Mouse (Mus musculus): ENCODE results near the gene Yjefn3.
"Not testable (repeated sequence)": the region's sequence is repeated elsewhere in the genome, so short reads cannot be mapped to it uniquely, and the experiment has no call there.

Gene Yjefn3

DNA sequence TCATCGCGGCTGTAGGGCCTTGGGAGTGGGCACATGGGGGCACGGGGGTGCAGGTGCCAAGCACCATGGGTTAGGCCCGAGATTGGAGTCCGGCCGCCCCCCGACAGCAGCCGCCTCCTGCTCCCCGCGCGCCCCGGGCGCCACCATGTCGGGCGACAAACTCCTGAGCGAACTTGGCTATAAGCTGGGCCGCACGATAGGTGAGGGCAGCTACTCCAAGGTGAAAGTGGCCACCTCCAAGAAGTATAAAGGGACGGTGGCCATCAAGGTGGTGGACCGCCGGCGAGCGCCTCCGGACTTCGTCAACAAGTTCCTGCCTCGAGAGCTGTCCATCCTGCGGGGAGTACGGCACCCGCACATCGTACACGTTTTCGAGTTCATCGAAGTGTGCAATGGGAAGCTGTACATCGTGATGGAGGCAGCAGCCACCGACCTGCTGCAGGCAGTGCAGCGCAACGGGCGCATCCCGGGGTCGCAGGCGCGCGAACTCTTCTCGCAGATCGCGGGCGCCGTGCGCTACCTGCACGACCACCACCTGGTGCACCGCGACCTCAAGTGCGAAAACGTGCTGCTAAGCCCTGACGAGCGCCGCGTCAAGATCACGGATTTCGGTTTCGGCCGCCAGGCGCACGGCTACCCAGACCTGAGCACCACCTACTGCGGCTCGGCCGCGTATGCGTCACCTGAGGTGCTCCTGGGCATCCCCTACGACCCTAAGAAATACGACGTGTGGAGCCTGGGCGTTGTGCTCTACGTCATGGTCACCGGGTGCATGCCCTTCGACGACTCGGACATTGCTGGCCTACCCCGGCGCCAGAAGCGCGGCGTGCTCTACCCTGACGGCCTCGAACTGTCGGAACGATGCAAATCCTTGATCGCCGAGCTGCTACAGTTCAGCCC is at the start of gene Yjefn3, which contains the start of the genes Tssk6 and Ndufa13:
Gene Yjefn3 (minus strand): TSS at position 550 of the 900 bp plus-strand sequence.
Gene Tssk6 (plus strand): TSS at position 22 of the 900 bp plus-strand sequence.
Gene Ndufa13 (minus strand): TSS at position 396 of the 900 bp plus-strand sequence.
- DNase-seq (ENCODE audit: low read depth, low spot score) = peak; percentile 66

DNA sequence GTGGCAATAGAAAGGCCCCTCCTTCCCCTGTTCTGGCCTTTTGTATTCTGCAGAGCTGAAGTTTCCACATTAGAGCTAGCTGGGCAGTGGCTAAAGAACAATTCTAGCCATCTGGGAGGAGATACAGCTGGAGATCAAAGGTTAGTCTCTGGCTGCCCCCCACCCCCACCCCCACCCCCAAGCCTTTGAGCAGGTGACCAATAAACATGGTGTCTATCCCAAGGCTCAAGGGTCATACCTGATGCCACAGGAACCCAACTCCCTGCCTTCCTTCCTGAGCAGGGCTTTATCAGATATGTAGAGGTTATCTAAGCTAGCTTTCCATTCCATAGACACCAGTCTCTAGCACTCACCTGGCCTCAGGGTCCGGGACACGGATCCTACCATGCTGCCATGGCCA is 47.8 kb upstream of the Yjefn3 start:
- no peak for DNase-seq (ENCODE audit: low read depth, low spot score)

DNA sequence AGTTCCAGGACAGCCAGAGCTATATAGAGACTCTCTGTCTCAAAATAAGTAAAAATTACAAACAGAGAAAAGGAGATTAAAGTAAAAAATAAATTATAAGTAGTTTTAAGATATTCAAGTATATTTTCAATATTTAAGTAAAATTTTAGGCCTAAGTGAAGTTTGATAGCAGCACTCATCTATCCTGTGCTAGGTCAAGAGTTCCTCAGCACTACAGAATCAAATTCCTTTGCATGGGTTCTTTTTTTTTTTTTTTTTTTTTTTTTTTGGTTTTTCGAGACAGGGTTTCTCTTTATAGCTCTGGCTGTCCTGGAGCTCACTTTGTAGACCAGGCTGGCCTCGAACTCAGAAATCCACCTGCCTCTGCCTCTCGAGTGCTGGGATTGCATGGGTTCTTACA is 40.0 kb upstream of the Yjefn3 start:
- not testable (repeated sequence) for DNase-seq (ENCODE audit: low read depth, low spot score)

DNA sequence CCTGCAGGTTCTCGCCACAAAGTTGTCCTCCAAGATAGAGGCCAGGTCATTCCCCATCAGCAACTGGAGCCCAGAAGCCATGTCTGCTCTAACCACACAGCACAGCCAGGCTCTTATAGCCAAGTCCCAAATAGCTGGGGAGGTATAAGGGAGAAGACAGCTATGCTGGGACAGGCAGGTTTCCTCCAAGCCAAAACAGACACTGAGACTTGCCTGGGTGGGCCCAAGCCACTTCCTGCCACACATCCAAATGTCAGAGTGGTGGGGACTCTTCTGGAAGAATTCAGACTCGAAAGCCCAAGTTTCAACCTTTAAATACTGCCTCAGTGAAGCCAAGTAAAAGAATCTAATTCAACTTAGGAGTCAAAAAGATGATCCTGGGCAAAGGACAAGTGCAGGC is 37.9 kb upstream of the Yjefn3 start:
- DNase-seq (ENCODE audit: low read depth, low spot score) = no peak

DNA sequence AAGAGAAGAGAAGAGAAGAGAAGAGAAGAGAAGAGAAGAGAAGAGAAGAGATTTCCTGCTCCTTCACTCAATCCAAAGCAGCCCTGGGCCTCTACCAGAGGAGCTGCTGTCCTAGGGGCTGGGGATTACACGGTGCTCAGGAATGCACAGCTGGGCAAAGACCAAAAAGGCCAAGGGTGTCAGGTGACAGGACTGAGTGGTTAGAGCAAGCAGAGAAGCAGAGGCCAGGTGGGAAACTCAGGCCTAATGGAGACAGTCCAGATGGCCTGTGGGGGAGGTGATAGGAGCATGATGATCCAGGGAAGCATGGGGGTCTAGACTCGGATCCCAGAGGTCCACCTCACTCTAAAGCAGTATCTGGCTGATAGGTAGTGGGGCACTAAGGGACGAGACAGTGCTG is 37.1 kb upstream of the Yjefn3 start:
- DNase-seq (ENCODE audit: low read depth, low spot score) = peak; percentile 67

DNA sequence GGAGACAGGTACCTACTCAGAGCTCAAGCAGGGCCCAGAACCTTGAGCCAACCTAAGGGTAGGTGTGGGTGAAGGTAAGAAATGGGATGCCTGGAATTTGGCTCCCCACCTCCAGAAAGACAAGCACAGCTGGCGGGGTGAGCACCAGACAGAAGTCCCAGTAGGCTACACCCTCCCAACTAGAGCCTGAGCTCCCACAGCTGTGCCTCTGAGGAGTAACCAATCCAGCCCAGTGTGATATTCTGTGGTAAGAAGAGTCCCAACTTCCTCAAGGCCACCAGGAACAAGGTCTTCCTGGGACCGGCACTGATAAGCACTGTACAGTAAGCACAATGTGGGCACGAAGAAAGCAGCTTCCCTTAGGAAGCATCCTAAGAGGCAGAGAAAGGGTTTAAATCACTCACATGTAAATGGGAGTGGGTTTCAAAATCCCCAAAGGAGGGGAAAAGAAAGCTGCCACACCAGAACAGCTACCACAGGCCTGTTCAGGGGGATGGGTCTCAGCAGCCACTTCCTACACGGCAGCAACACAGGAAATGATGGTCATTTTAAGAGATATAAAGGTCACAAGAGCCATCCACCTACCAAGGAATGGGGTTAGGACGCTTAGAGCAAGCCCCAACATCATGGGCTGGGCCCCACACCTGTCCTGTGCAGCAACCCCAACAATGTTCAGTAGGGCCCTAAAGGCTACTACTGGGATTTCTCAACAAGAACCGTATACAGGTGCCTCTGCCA is 35.9 kb upstream of the Yjefn3 start:
- peak; percentile 50 for DNase-seq (ENCODE audit: low read depth, low spot score)

DNA sequence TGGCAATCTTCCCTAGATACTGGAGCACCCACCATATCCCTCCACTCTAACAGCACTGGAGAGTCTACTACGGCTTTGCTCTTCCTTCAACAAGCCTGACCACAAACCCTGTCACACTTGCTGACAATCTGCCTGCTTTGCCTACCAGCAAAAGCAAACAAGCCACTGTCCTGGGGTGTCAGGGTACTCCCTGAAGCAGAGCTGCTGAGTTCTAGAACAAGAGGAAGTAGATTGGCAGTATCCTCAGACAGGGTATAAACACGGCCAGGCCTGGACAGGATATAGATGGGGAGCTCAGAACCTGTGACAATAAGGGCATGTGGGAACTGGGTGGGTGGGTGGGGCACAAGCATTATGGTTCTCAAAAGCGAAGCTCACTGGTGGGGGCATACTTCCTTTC is 35.0 kb upstream of the Yjefn3 start:
- no peak for DNase-seq (ENCODE audit: low read depth, low spot score)

DNA sequence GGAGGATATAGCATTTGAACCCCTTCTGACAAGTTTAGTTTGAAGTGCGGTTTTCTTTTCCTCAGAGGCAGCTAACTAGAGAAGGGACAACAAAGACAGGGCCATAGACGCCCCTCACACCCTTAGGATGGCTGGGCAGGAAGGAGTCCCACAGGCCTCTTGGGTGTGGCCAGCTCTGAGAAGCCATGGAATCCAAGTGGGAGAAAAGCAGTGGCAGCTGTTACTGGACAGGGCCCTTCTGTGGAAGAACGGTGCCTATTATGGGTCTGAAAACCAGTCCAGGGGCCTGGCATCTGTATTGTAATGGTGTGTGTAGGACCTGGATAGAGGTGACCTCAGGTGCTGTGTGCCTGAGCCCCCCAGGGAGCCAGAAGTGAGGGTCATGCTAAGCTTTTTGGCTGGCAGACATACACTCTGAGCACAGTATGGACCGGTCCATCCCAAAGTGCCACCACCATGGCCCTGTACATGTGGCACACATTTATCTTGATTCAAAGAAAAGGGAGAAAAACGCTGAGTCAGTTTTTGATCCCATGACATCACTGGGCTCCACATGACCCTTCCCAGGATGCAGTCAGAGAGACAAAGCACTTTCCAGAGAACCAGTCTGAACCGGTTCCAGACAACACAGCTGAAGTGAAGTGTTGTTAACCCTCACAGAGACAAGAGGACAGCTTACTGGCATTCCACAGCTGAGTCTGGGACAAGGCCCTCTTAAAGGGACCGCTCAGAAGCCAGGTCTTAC is 33.7 kb upstream of the Yjefn3 start:
- peak; percentile 100 for DNase-seq (ENCODE audit: low read depth, low spot score)

DNA sequence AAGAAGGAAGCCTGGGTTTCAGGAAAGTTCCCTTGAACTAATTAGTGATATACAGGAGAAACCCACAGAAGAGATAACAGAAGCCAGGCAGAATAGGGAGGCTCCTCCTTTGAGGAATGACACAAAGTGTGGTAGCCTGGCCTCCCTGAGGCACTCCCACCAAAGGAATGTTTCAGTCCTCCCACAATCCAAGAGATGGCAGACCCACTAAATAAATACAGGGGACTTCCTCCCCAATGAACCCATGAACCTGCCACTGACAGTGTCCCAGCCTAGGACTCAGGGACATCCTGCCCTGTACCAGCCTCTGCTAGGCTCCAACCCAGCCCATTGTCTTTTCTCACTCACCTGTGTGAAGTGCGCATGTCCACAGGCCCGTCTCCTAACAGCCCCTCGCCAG is 32.9 kb upstream of the Yjefn3 start:
- DNase-seq (ENCODE audit: low read depth, low spot score) = peak; percentile 80

DNA sequence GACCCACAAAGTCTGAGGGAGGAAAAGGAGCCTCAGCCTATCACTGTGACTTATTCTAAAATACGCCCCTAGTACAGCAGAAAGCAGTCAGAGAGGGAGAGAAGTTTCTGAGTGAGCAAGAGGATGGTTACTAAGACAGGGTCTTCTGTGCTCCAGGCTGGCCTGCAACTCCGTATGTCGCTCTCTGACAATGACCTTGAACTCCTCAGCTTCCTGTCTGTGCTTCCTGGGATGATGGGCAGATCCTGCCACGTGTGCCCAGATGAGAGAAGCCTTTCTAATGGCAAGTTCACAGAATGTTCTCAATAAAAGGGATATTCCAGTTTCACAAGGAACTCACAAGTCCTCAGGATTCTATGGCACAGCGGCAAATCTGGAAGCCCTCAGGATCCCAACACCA is 32.1 kb upstream of the Yjefn3 start:
- peak; percentile 69 for DNase-seq (ENCODE audit: low read depth, low spot score)

DNA sequence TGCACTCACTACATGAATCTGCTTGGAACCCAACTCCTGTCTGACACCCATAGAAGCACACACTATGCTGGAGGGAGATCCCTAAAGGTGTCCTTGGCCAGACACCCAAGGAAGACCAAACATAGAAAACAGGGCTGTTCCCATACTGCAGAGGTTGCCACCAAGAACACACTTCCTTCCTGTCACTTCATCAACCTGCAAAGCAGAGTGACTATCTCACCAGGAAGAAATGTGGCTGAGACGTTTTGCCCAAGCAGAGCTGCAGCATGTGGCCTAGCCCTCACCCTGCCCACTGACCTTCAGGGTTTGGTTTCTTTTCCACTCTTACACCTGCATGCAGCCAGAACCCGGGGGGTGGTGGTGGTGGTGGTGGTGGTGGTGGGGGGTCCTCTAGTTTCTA is 31.3 kb upstream of the Yjefn3 start:
- DNase-seq (ENCODE audit: low read depth, low spot score) = no peak

DNA sequence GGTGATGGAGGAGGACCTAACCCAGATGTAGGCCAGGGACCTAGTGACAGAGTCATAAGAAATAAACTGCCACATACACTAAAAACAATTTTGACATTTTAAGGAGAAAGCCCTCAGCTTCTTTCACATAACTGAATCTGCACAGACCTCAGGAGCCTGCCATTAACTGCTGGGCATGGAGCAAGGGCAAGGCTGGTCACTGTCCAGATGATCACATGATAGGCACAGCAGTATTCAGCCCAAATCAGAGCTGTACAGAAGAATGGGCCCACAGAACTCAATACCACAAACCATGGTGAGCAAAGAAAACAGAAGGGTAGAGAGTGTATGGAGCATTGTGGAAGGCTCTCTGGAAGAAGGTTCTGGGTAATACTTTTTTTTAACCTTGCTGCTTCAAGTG is 24.4 kb upstream of the Yjefn3 start:
- no peak for DNase-seq (ENCODE audit: low read depth, low spot score)

DNA sequence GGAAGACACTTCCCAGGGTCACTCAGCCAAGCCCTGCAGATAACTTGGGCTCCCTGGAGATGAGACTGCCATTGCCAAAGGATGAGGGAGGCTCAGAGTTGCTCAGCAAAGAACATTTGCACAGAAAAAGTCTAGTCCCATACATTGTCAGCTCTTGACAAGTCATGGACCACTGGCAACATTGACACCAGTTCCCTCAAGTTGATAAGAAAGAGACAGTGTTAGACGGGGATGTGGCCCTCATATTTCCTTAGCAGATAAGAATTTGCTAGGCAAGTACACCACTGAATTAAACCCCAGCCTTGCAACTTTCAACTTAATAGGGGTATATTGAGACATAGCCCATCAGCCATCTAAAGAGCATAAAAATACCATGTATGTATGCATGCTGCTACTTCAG is 21.5 kb upstream of the Yjefn3 start:
- no peak for DNase-seq (ENCODE audit: low read depth, low spot score)

DNA sequence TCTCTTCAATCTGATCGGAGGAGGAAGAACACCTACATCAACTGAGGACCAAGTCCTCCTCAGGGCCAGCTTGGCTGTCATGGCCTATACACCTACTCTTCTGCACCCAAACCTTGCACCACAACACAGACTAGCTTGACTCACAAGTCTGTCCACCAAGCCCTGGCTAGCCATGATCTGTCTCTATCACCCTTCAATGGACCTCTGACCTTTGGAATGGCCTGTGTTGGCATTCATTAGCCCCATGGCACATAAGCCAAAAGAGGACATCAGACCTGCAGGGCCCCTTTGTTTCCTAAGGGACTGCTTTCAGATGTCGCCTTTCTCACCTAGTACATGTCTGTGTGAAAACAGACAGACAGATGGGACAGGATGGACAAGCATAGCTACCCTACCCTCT is 18.6 kb upstream of the Yjefn3 start:
- DNase-seq (ENCODE audit: low read depth, low spot score) = no peak

DNA sequence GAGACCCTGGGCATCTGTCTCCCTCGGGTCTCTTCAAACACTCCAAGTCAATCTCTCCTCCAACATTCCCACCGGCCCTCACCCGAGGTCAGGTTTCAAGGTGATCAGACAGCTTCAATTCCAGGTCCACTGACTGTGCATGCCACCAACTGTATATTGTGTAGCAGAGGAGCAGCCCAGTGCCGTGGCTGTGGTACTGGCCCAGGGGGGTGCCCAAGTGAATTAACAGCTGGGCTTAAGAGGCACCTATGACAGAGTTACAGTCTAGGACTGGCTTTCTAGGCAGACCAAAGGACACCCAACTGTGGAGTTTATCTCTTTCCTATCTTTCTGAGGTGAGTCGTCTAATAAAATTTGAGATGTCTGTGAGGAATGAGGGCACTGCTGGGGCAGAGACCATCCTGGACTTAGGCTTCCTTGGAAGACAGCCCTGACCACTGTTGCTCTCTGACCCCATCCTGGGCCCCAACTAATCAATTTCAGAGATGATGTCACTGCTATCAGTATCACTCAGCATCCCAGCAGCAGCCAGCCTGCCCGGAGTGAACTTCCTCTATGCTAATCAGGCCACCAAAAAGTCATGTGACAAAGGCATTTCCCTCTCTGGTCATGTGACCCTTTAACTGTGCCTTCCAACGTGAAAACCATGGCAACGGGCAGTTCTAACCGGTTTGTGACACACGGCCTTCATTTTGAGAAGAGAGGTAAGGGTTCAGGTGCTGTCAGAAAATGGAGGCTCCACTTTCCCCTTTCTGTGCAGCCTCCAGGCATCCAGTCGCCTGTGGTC is 17.6 kb upstream of the Yjefn3 start:
- peak; percentile 99 for DNase-seq (ENCODE audit: low read depth, low spot score)

DNA sequence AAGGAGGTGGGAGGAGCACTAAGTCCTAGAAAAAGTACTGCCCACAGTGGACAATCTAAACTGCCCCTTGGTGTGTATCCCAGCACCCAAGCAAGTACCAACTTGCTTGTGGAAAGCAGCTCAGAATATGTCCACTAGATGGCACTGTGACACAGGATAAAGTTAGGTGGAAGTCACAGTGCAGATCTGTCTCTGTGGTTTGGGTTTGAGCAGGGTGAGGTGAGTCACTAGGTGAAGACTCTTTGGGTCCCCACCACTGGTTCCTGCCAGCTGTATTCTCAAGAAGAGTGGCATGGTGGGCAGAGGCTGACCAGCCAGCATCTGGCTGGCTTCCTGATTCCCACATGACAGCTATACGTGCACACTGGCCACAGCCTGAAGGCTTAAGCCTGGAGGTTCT is 16.5 kb upstream of the Yjefn3 start:
- peak; percentile 96 for DNase-seq (ENCODE audit: low read depth, low spot score)

DNA sequence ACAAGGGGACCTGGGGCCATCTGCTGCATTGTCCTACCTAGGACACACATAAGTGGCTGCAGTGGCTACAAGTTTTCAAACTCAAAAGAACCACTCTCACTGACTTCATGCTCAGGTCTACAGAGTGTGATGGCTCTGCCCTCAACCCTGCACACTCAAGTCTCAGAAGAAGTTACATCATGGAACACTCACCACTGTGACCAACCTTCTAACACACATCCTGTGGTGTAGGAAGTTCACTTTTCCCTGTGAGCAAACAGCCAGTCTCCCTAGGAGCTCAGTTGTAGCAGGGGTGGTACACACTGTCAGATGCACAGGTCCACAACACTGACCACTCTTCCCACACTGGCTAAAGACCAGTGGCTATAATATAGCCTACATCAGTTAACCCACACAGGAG is 16.0 kb upstream of the Yjefn3 start:
- no peak for DNase-seq (ENCODE audit: low read depth, low spot score)

DNA sequence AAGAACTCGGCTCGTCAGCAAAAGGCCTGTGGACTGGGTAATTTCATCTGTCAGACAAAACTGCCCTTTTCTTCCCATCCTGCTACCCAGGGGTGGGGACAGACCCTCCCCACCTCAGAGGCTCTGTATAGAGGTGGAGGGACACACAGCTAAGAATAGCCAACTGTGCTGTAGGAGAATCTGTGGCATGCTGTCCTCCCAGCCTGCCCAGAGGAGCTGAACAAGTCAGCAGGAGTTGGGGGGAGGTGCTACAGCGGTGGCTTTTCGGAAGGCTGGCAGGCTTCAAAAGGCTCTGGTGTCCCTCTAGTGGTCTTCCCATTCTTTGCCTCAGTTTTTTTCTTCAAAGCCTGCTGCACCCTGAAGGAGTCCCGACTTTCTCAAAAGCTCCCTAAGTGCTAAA is 13.2 kb upstream of the Yjefn3 start:
- DNase-seq (ENCODE audit: low read depth, low spot score) = peak; percentile 69

DNA sequence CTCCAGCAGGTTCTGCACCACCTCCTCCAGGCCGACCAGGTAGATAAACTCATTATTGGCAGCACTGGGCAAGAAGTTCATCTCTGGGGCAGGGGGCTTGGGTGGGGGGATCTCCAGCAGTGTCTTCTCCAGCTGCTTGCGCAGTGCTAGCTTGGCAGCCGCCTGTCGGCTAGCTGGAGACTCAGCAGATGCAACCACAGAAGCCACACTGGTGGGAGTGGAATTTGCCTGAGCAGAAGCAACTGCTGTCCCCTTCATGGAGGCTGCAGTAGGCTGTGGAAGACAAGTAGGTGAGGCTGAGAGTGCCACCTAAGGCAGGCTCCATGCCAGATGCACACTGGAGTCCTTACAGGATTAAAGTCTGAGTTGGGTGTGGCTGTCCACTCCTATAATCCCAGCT is 12.0 kb upstream of the Yjefn3 start:
- DNase-seq (ENCODE audit: low read depth, low spot score) = no peak

DNA sequence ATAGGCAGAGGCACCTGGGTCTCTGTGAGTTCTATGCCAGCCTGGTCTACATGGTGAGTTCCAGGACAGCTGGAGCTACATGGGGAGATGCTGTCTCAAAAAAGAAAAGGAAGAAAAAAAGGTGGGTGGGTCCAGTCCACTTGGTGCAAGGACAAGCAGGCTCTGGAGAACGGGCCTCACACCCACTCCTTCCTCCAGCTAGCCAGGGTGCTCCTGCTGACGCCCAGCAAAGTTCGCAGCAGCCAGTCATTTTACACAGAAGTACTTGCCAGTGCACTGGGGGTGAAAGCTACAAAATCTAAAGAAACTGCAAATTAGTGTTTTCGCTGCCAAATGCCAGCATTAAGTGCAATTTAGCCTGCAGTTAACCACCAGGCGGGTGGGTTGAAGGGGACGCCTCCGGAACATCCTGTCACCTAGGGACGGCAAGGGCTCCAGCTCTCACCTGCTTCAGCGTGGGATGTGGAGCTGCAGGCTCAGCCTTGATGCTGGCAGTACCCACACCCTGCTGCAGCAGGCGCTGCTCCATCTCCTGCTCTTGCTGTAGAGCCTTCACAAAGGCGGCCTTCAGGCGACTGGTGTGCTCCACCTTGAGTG is 10.1 kb upstream of the Yjefn3 start:
- DNase-seq (ENCODE audit: low read depth, low spot score) = no peak

DNA sequence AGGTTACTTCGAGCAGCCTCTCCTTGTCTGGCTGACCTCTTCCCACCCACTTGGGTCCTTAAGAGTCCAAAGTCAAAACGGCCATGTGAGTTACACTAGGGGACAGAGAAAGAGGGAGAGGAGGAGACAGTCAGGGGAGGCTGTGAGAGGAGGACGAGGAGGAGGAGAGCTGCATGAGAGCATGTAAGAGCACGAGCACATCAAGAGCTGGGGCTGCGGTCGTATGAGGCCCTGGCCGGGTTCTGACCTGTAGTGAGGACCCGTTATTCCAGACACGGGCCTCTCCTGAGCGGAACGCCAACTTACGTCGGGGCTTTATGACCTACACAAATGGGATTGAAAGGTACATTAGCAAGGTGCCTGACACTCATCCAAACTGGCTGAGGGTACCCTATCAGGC is 9.4 kb upstream of the Yjefn3 start:
- no peak for DNase-seq (ENCODE audit: low read depth, low spot score)

All from ES-CJ7 (cell line).